Mouse (Mus musculus): Measurements from ENCODE around the gene Mical2.

DNA sequence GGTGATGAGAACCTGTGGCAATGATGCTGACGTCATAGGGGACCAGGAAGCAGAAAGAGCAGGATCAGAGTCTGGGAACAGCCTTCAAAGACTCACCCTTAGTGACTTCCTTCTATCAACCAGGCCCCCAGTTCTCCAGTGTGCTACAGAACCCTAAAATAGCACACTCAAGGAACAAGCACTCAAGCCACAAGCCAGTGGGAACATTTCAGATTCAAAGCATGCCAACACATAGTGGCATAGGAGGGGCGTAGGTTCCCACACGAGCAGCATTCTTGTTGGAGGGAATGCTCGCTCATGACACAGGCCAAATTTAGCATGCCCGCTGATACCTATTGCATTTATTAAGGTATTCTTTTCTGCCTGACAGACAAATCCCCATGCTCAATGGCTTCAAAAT lies 35.5 kb downstream of the Mical2 start:
- TF ChIP-seq POLR2AphosphoS5 (IDR thresholded peaks at IDR 0.05; ENCODE audit: insufficient replicate concordance, low read depth, low read length) (no peak), CTCF (IDR thresholded peaks at IDR 0.05; ENCODE audit: low read depth, low read length) (no peak)

All from G1E (cell line).